Mouse (Mus musculus): ENCODE measurements around the gene Tm9sf2. TPM values are rescaled to one million over a fixed set of nuclear protein-coding genes. Genes with fewer than 3 reads are reported as not detected.

The Tm9sf2 gene
- polyA plus RNA-seq (2011; ENCODE audit: insufficient read depth, insufficient read length, low read depth, missing spikeins): 79.7 and 85.3 TPM in 2 replicates

DNA sequence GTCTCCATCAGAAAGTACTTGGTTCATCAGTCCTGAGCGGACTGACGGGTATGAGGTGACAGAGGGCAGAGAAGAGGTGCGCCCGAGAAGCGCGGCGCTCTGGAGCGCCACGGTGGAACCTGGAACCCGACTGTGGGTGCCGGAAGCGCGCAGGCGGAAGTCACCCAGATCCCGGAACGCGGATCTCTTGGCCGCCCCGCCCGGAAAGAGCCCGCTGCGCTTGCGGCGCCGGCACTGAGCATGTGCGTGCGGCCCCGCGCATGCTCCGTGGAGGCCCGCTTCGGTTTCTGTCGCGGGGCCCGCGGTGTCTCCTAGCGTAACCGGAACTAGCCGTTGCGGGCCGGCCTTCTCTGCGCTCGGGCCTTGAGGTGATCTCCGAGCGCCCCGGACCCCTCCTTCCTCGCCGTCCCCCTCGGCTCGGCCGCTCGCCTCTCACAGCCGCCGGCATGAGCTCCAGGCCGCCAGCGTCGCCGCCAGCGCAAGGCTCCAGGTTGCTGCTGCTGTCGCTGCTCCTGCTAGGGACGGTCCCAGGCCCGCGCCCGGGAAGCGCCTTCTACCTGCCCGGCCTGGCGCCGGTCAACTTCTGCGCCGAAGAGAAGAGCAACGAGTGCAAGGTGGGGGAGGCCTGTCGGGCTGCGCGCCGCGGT lies at the start of gene Tm9sf2:
Gene Tm9sf2 (plus strand): TSS at position 217 of the 647 bp plus-strand sequence.
- Histone ChIP-seq H3K27ac (ENCODE audit: insufficient read depth, low read length) (peak within 1 kb of the TSS; percentile 74), H3K9me3 (replicated peaks; ENCODE audit: control insufficient read depth, insufficient read depth, low read length, poor library complexity, severe bottlenecking) (no peaks in the 10 kb centered on the region), H3K4me3 (ENCODE audit: low read depth, low read length) (peak within 1 kb of the TSS; percentile 96), H3K4me1 (ENCODE audit: control insufficient read depth, insufficient read depth, low read length) (peaks cover 2% of the 10 kb centered on the region), H3K27me3 (ENCODE audit: control insufficient read depth, insufficient read depth, low read length, poor library complexity, severe bottlenecking) (no peaks in the 10 kb centered on the region), H3K36me3 (ENCODE audit: control insufficient read depth, insufficient read depth, low read length, poor library complexity, severe bottlenecking) (0 out of 2 replicates have a peak, but pooled peaks cover 3% of the 10 kb centered on the region), H3K9ac (ENCODE audit: low read depth, poor library complexity, severe bottlenecking) (peak within 1 kb of the TSS; percentile 97)
- TF ChIP-seq POLR2A (IDR thresholded peaks at IDR 0.05; ENCODE audit: insufficient read depth, low read length) (peak; percentile 81), CTCF (IDR thresholded peaks at IDR 0.05; ENCODE audit: low read depth, low read length) (no peak)

DNA sequence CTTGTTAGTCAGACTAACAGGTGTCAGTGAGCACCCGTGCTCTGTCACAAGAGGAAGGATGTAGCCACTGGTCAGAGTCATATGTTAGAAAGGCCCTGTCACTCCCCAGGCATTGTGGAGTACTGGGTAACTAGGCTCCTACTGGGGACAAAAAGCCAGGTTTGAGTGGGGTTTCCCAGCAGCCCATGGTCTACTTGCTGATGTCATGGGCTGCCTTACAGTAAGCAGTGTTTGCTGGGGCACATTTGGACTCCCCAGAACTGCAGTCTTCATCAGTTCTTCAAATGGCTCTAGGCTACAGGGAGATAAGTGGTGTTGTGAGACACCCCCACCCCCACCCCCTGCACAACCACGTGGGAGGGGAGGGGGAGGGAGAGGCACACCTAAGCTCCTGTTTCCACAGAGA lies 48.9 kb upstream of the Tm9sf2 start:
- Histone ChIP-seq H3K9me3 (replicated peaks; ENCODE audit: control insufficient read depth, insufficient read depth, low read length, poor library complexity, severe bottlenecking) (no peaks in the 10 kb centered on the region), H3K9ac (ENCODE audit: low read depth, poor library complexity, severe bottlenecking) (no peak overlapping the region), H3K4me1 (ENCODE audit: control insufficient read depth, insufficient read depth, low read length) (no peaks in the 10 kb centered on the region), H3K27ac (ENCODE audit: insufficient read depth, low read length) (no peak overlapping the region), H3K27me3 (ENCODE audit: control insufficient read depth, insufficient read depth, low read length, poor library complexity, severe bottlenecking) (no peaks in the 10 kb centered on the region), H3K4me3 (ENCODE audit: low read depth, low read length) (no peak overlapping the region), H3K36me3 (ENCODE audit: control insufficient read depth, insufficient read depth, low read length, poor library complexity, severe bottlenecking) (no peaks in the 10 kb centered on the region)
- TF ChIP-seq CTCF (IDR thresholded peaks at IDR 0.05; ENCODE audit: low read depth, low read length) (no peak), POLR2A (IDR thresholded peaks at IDR 0.05; ENCODE audit: insufficient read depth, low read length) (no peak), EP300 (IDR thresholded peaks at IDR 0.05; ENCODE audit: insufficient read depth, low read depth, low read length) (no peak)

DNA sequence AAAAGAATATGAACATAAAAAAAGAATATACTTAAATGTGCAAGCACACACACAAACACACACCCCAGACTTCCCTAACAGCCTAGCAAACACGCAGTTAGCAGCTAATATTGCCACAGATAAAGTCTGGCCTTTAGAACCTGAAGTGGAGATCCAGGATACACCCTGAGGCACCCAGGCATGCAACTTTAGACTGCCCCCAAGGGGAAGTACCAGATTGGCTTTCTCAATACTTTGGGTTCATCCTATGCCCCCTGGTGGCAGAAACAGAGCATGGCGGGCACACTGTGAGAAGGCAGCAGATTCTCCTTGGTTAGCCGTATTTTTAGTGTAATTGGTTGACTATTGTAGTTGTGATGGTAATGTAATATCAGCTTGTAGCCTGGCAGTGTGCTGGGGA lies 46.2 kb upstream of the Tm9sf2 start:
- Histone ChIP-seq H3K27me3 (ENCODE audit: control insufficient read depth, insufficient read depth, low read length, poor library complexity, severe bottlenecking) (no peaks in the 10 kb centered on the region), H3K9me3 (replicated peaks; ENCODE audit: control insufficient read depth, insufficient read depth, low read length, poor library complexity, severe bottlenecking) (no peaks in the 10 kb centered on the region), H3K4me3 (ENCODE audit: low read depth, low read length) (no peak overlapping the region), H3K36me3 (ENCODE audit: control insufficient read depth, insufficient read depth, low read length, poor library complexity, severe bottlenecking) (no peaks in the 10 kb centered on the region), H3K9ac (ENCODE audit: low read depth, poor library complexity, severe bottlenecking) (no peak overlapping the region), H3K27ac (ENCODE audit: insufficient read depth, low read length) (no peak overlapping the region), H3K4me1 (ENCODE audit: control insufficient read depth, insufficient read depth, low read length) (no peaks in the 10 kb centered on the region)
- TF ChIP-seq POLR2A (IDR thresholded peaks at IDR 0.05; ENCODE audit: insufficient read depth, low read length) (no peak), CTCF (IDR thresholded peaks at IDR 0.05; ENCODE audit: low read depth, low read length) (peak; percentile 90), EP300 (IDR thresholded peaks at IDR 0.05; ENCODE audit: insufficient read depth, low read depth, low read length) (no peak)

DNA sequence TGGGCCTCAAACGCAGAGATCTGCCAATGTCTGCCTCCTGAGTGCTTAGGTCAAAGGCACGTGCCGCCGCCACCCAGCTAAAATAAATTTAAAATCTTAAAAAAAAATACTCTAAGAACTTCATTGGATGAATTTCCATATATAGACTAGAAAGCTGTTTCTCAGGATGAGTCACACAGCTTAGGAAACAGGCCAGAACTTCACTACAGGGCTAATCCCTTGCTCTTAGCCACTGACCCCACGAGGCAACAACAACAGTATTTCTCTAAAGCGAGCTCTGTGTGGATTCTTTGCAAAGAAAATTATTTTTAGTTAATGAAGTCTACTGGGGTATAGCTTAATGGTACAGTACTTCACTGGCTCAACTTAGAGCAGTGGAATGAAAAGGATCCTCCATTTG lies 45.5 kb upstream of the Tm9sf2 start:
- no peaks in the 10 kb centered on the region for H3K4me1 ChIP-seq (ENCODE audit: control insufficient read depth, insufficient read depth, low read length)
- H3K27me3 ChIP-seq (ENCODE audit: control insufficient read depth, insufficient read depth, low read length, poor library complexity, severe bottlenecking): no peaks in the 10 kb centered on the region
- H3K36me3 ChIP-seq (ENCODE audit: control insufficient read depth, insufficient read depth, low read length, poor library complexity, severe bottlenecking): no peaks in the 10 kb centered on the region
- TF ChIP-seq EP300 (IDR thresholded peaks at IDR 0.05; ENCODE audit: insufficient read depth, low read depth, low read length): no peak
- TF ChIP-seq CTCF (IDR thresholded peaks at IDR 0.05; ENCODE audit: low read depth, low read length): no peak
- no peak for TF ChIP-seq POLR2A (IDR thresholded peaks at IDR 0.05; ENCODE audit: insufficient read depth, low read length)
- H3K9me3 ChIP-seq (replicated peaks; ENCODE audit: control insufficient read depth, insufficient read depth, low read length, poor library complexity, severe bottlenecking): no peaks in the 10 kb centered on the region
- no peak overlapping the region for H3K27ac ChIP-seq (ENCODE audit: insufficient read depth, low read length)
- no peak overlapping the region for H3K9ac ChIP-seq (ENCODE audit: low read depth, poor library complexity, severe bottlenecking)
- H3K4me3 ChIP-seq (ENCODE audit: low read depth, low read length): no peak overlapping the region

DNA sequence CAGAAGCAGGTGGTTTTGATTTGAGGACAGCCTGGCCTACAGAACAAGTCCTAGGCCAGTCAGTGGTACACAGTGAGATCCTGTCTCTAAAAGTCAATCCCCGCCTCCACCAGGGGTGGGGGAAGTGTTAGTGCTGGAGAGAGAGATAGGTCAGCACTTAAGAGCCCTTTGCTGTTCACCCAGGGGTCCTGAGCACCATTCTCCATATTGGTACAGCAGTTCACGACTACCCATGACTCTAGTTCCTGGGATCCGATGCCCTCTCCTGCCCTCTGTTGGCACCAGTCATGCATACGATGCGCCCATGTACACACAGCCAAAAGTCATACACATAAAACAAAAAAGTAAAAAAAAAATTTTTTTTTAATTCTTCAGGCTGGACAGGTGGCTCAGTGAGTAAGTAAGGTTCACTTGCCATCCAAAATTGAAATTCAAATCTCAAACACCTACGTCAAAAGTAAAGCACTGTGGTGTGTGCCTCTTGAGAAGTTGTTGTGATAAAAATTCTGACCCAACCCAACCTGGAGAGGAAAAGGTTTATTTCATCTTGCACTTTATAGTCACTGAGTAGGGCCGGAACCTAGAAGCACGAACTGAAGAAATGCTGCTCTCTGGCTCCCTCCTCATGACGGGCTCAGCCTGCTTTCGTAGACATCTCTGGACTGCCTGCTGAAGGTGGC lies 44.3 kb upstream of the Tm9sf2 start:
- Histone ChIP-seq H3K9ac (ENCODE audit: low read depth, poor library complexity, severe bottlenecking) (no peak overlapping the region), H3K4me1 (ENCODE audit: control insufficient read depth, insufficient read depth, low read length) (no peaks in the 10 kb centered on the region), H3K27ac (ENCODE audit: insufficient read depth, low read length) (no peak overlapping the region), H3K36me3 (ENCODE audit: control insufficient read depth, insufficient read depth, low read length, poor library complexity, severe bottlenecking) (no peaks in the 10 kb centered on the region), H3K4me3 (ENCODE audit: low read depth, low read length) (no peak overlapping the region), H3K27me3 (ENCODE audit: control insufficient read depth, insufficient read depth, low read length, poor library complexity, severe bottlenecking) (no peaks in the 10 kb centered on the region), H3K9me3 (replicated peaks; ENCODE audit: control insufficient read depth, insufficient read depth, low read length, poor library complexity, severe bottlenecking) (no peaks in the 10 kb centered on the region)
- TF ChIP-seq CTCF (IDR thresholded peaks at IDR 0.05; ENCODE audit: low read depth, low read length): no peak
- TF ChIP-seq POLR2A (IDR thresholded peaks at IDR 0.05; ENCODE audit: insufficient read depth, low read length): no peak
- TF ChIP-seq EP300 (IDR thresholded peaks at IDR 0.05; ENCODE audit: insufficient read depth, low read depth, low read length): no peak

DNA sequence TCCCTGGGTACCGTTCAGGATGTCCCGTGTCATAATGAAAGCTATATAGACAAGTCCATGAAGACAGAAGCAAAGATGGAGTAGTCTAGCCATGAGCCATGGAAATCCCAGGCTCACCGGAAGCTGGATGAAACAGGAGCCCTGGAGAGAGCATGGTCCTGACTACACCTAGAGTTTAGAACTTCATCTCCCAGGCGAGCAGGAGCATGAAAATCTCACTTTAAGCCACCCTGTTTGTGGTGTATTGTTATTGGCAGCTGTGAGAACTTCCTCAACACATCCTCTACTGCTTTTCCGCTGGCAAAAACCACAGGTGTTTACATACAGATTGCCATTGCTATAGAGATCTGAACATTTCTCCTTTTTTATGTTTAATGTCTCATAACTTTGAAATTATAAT lies 43.2 kb upstream of the Tm9sf2 start:
- TF ChIP-seq CTCF (IDR thresholded peaks at IDR 0.05; ENCODE audit: low read depth, low read length) (no peak), POLR2A (IDR thresholded peaks at IDR 0.05; ENCODE audit: insufficient read depth, low read length) (no peak), EP300 (IDR thresholded peaks at IDR 0.05; ENCODE audit: insufficient read depth, low read depth, low read length) (no peak)
- no peak overlapping the region for H3K9ac ChIP-seq (ENCODE audit: low read depth, poor library complexity, severe bottlenecking)
- H3K36me3 ChIP-seq (ENCODE audit: control insufficient read depth, insufficient read depth, low read length, poor library complexity, severe bottlenecking): no peaks in the 10 kb centered on the region

More for the DNA sequence above, 43.2 kb upstream of the Tm9sf2 start:
- no peak overlapping the region for H3K27ac ChIP-seq (ENCODE audit: insufficient read depth, low read length)
- H3K4me3 ChIP-seq (ENCODE audit: low read depth, low read length): no peak overlapping the region
- H3K9me3 ChIP-seq (replicated peaks; ENCODE audit: control insufficient read depth, insufficient read depth, low read length, poor library complexity, severe bottlenecking): no peaks in the 10 kb centered on the region
- no peaks in the 10 kb centered on the region for H3K4me1 ChIP-seq (ENCODE audit: control insufficient read depth, insufficient read depth, low read length)
- no peaks in the 10 kb centered on the region for H3K27me3 ChIP-seq (ENCODE audit: control insufficient read depth, insufficient read depth, low read length, poor library complexity, severe bottlenecking)
